Mouse (Mus musculus) C2C12 (cell line): ENCODE measurements around the gene Ranbp3.

ENCODE experiments used
- CEBPB ChIP-seq: IDR thresholded peaks from one replicate; pipeline ENCODE4 v1.6.1; 2011; ENCODE audit warnings: low read depth, mild to moderate bottlenecking, control low read depth, moderate library complexity
- CTCF ChIP-seq: IDR thresholded peaks from one replicate; pipeline ENCODE4 v1.5.1; 2011; ENCODE audit not compliant: control insufficient read depth, insufficient read depth, insufficient read length
- FOSL1 ChIP-seq: IDR thresholded peaks from one replicate; pipeline ENCODE4 v1.8.0; 2011; ENCODE audit warnings: mild to moderate bottlenecking, low read length; ENCODE audit not compliant: poor library complexity, insufficient read depth, severe bottlenecking
- MAX ChIP-seq: IDR thresholded peaks from one replicate; pipeline ENCODE4 v1.6.1; 2011; ENCODE audit warnings: mild to moderate bottlenecking, control low read depth
- MYOD1 ChIP-seq: IDR thresholded peaks from one replicate; pipeline ENCODE4 v1.6.1; 2011; ENCODE audit warnings: low read depth; ENCODE audit not compliant: control insufficient read depth, insufficient read length
- MYOG ChIP-seq: IDR thresholded peaks from one replicate; pipeline ENCODE4 v1.6.1; 2011; ENCODE audit not compliant: control insufficient read depth, insufficient read length; ENCODE audit errors: extremely low read depth
- USF1 ChIP-seq: IDR thresholded peaks from one replicate; pipeline ENCODE4 v1.6.1; 2011; ENCODE audit warnings: low read depth, mild to moderate bottlenecking, control low read depth, moderate library complexity

DNA sequence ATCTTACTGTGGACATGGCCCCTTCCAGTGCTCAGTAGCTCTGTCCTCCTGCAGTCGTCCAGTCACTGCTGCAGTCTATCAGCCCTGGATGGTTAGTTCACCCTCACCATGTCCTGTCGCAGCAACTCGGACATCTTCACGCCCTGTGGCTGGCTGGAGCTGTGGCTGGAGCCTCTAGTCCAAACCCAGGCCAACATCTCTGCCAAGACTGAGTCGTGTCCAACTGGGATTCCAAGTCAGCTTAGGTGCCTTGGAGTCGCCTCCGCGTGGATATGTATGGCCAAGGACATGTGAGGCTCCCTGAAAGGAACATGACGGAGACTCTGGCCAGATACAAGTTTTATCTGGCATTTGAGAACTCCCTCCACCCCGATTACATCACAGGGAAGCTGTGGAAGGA is 65.1 kb downstream of the Ranbp3 start:
- no peak for TF ChIP-seq MYOD1
- TF ChIP-seq CTCF = no peak
- TF ChIP-seq USF1 = no peak
- TF ChIP-seq MAX = no peak
- no peak for TF ChIP-seq CEBPB
- TF ChIP-seq MYOG = no peak
- TF ChIP-seq FOSL1 = no peak
